ENCODE assay signal across 7 mouse cellular contexts in genomic region chr19:4509986-4510963, GRCm38 (mm10). TPM values are rescaled to one million over a fixed set of nuclear protein-coding genes. Genes with fewer than 3 reads are reported as not detected.
DNase-seq lines count a peak whose midpoint lies in the region; ATAC-seq lines count a peak whose summit lies in the region.

Gene Pcx, plus strand, starts transcription at chr19:4510472.

- peak; percentile 100 for ATAC-seq in intestine, embryonic 15.5 days

- H3K27me3 ChIP-seq in intestine, embryonic 15.5 days (replicated peaks) = no peaks in the 10 kb centered on the region; the same call in 1 of the 2 replicates
- peaks cover 12% of the 10 kb centered on the region; the same call in 1 of the 2 replicates for H3K27me3 ChIP-seq in midbrain, embryonic 10.5 days (ENCODE audit: low read depth, poor library complexity, severe bottlenecking)

- peak within 1 kb of the TSS; percentile 47 for H3K9ac ChIP-seq in intestine, embryonic 15.5 days

- intact Hi-C loops in gastrocnemius, postnatal 36 days (cut with DNase I) = no loop called here
- intact Hi-C loops in left cerebral cortex, postnatal 25 days (cut with DNase I) = loop anchor here (1.0 kb wide), 1 partner anchor 105 kb away; the partner anchor contains the start of gene Lrfn4

- H3K4me1 ChIP-seq in intestine, embryonic 15.5 days (replicated peaks) = peaks cover 4% of the 10 kb centered on the region; the same call in 1 of the 2 replicates
- peaks cover 16% of the 10 kb centered on the region for H3K4me1 ChIP-seq in midbrain, embryonic 10.5 days

- no peaks in the 10 kb centered on the region for H3K36me3 ChIP-seq in intestine, embryonic 15.5 days
- no peaks in the 10 kb centered on the region for H3K36me3 ChIP-seq in midbrain, embryonic 10.5 days

- under 1% methylated on average over 81 of the region's 82 CpGs for WGBS in intestine, embryonic 15.5 days
- under 1% methylated on average over 82 of the region's 82 CpGs for WGBS in midbrain, embryonic 10.5 days

- H3K27ac ChIP-seq in intestine, embryonic 15.5 days = no peak within 1 kb of the TSS
- peak within 1 kb of the TSS; percentile 71 for H3K27ac ChIP-seq in midbrain, embryonic 10.5 days (replicated peaks)

- peak within 1 kb of the TSS; percentile 75 for H3K4me3 ChIP-seq in intestine, embryonic 15.5 days (replicated peaks)
- peak within 1 kb of the TSS; percentile 84 for H3K4me3 ChIP-seq in midbrain, embryonic 10.5 days

- peak within 1 kb of the TSS; percentile 86 for H3K4me2 ChIP-seq in intestine, embryonic 15.5 days (replicated peaks)

- peak; percentile 100 for DNase-seq in adrenal gland, adult 2 months
- peak; percentile 99 for DNase-seq in embryo, embryonic 11.5 days (ENCODE audit: low read depth, low spot score)
- DNase-seq in gastrocnemius, postnatal 36 days = peak; percentile 98 to 99
- peak; percentile 99 to 100 for DNase-seq in left cerebral cortex, postnatal 25 days (ENCODE audit: low spot score in 2 of 2)
- DNase-seq in midbrain, embryonic 10.5 days (ENCODE audit: low spot score) = peak; percentile 100
- DNase-seq in right cerebral cortex, postnatal 4 days = peak; percentile 96

- H3K9me3 ChIP-seq in intestine, embryonic 15.5 days = no peaks in the 10 kb centered on the region
- no peaks in the 10 kb centered on the region for H3K9me3 ChIP-seq in midbrain, embryonic 10.5 days (replicated peaks)

RNA-seq across cellular contexts. Expression of gene Pcx, which starts in this region (rescaled TPM):
- 100 to 1,000 TPM; 536 to 579 TPM for total RNA-seq in adrenal gland, adult 2 months (2021)
- 474 and 524 TPM in 2 replicates for polyA plus RNA-seq in adrenal gland, adult 2 months (2012; rRNA removed)
- total RNA-seq in gastrocnemius, postnatal 36 days (2021) = 10 to 100 TPM; 62.5 to 63.4 TPM
- polyA plus RNA-seq in intestine, embryonic 15.5 days (2015; fragmentation: Nextera tagmentation; extraction: Ambion mirVana) = 11.8 and 15.0 TPM in 2 replicates
- 10 to 100 TPM; 56.9 to 66.3 TPM for total RNA-seq in left cerebral cortex, postnatal 25 days (2021)
- polyA plus RNA-seq in midbrain, embryonic 10.5 days (2016; fragmentation: Nextera tagmentation; extraction: Ambion mirVana) = 20.9 and 24.1 TPM in 2 replicates

Comparison
In these comparisons a context has a peak if more than half of its experiments do, and no peak if none do; other contexts are left out.
1. RNA of gene Pcx (total RNA-seq): 536 to 579 TPM in adrenal gland, adult 2 months; 56.9 to 66.3 TPM in left cerebral cortex, postnatal 25 days and 62.5 to 63.4 TPM in gastrocnemius, postnatal 36 days; every median in the first group is over 4 times any median in the second.
2. RNA of gene Pcx (polyA plus RNA-seq): 474 to 524 TPM in adrenal gland, adult 2 months; 20.9 to 24.1 TPM in midbrain, embryonic 10.5 days and 11.8 to 15.0 TPM in intestine, embryonic 15.5 days; every median in the first group is over 10 times any median in the second.
3. Peak in every context shown above with its lines, with median percentiles within 50 percentile points of each other: DNase-seq.